Mouse (Mus musculus): Measurements from ENCODE around the gene Dpm3.

Dpm3 gene

DNA sequence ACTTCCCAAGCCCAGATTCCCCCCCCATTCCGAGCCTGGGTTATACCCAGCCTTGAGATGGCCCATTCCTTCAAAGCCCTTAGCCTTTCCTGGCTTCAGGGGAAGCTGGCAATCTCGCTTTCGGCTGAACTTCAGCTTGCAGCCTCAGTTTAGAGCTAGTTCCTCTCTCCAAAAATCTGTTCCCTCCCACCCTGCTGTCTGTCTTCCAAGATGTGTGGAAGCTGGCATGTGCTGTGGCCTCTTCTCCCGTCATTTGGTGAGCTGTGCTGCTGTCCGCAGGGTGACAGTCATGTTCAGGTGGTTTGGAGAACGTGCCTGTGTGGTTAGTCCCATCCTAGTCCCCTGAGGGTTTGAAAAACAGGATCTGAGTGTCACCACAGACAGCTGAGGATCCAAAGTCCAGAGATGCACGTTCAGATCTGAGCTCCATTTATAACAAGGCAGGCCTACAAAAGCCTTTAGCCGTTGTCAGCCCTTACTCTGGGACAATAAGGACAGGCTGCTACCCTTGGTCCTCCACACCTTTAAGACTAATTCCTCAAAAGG, 36.6 kb downstream of the Dpm3 start:
- DNase-seq (ENCODE audit: low spot score): no peak

DNA sequence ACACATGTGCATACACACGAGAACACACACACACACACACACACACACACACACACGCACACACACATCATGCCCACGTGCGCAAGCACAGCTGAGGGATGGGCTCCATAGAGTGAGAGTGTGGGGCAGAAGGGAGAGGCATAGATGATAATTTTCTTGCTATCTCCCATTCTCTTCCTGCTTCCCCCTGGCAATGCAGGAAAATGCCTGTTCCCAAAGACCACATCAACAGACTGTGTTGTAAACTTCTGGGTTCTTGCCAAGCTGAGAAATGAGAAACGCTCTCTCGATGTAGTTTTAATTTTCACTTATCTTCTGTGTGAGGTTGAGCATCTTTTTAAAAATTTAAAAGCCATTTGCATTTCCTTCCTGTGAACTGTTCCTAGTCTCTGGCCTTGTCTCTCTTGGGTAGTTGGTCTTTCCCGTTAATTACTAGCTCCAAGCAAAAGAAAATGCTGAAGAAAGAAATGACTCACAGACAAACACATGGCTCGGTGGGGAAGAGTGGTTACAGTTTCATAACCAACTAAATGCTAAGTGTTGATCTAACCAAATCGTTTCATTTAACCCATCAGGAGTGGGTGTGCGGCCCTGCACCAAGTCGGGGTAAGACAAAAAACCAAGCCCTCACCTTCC, 37.7 kb downstream of the Dpm3 start:
- no peak for DNase-seq (ENCODE audit: low spot score)

DNA sequence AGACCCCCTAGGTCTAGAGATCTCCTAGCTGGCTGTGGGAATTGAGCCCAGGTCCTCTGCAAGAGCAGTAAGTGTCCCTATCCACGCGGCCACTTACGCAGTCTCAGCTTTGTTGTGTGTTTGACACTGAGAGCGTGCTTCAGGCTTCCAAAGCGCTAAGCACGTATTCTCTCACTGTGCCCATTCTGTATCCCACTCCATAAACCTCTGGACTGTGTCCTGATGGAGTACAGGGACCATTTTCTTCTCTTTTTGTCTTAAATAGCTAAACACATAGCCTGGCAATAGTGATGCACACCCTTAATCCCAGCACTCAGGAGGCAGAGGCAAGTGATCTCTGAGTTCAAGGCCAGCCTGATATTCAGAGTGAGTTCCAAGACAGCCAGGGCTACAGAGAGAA, 39.8 kb downstream of the Dpm3 start:
- DNase-seq (ENCODE audit: low spot score): no peak

DNA sequence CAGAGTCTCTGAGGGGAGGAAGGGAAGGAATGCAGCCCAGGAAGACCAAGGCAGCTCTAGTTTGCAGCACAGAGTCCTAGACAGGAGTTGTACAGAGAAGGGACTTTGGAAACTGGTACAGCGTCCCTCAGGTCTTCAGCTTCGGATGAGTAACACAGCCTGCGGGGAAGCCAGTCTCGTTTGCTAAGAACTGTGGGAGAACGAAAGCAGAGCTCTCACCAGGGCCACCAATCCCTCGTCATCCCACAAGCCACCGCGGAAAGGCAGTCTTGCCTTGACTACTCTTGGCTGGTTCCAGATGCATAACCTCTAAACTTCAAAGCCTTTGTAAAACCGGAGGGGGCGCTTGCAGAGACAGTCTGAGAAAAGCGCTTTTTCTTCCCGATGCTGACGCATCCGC, 40.3 kb downstream of the Dpm3 start:
- no peak for DNase-seq (ENCODE audit: low spot score)

DNA sequence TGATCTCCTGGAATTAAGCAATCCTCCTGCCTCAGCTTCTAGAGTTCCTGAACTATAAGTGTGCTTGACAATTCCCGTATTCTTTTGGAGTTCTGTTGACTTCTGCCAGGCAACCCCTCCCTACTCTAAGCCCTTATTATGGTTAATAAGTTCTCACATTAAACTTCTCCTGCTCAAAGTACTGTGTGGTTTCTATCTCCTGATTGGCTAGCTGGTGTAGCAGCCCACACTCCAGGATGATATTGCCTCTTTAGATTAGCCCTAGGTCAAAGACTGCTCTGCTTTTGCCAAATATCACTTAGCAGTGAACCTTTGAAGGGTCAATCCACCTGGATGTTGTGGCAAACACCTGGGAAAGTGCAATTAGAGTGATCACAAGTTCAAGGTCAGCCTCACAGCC, 40.9 kb downstream of the Dpm3 start:
- DNase-seq (ENCODE audit: low spot score): no peak

DNA sequence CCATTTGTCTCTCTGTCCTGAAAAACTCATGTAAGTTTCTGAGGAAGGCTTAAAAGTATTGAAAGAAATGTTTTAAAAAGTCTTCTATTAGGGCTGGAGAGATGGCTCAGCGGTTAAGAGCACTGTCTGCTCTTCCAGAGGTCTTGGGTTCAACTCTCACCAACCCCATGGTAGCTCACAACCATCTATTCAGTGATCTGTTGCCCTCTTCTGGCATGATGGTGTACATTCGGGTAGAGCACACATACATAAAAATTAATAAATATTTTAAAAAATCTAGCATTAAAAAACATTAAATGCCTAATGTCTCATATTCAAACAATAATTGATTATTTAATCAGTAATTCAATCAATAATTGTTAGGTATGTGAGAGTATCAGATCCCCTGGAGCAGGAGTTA, 41.4 kb downstream of the Dpm3 start:
- no peak for DNase-seq (ENCODE audit: low spot score)

DNA sequence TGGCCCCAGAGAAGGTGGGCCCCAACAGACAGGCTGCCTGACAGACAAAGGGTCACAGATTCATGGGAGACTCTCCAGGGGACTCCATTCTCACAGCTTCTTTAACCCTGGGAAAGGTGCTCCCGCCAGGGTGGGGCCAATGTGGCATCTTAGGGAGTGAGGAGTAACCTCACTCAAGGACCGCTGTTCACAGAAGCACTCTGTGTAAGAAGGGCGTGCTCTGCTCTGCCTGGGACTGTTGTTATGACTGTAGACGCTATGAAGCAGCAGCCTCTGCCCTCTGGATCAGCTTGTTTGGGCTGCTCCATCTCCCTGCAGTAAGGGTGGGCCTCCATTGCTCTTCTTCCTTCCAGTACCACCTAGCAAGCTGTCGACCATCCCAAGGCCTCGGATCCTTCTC, 45.3 kb downstream of the Dpm3 start:
- no peak for DNase-seq (ENCODE audit: low spot score)

DNA sequence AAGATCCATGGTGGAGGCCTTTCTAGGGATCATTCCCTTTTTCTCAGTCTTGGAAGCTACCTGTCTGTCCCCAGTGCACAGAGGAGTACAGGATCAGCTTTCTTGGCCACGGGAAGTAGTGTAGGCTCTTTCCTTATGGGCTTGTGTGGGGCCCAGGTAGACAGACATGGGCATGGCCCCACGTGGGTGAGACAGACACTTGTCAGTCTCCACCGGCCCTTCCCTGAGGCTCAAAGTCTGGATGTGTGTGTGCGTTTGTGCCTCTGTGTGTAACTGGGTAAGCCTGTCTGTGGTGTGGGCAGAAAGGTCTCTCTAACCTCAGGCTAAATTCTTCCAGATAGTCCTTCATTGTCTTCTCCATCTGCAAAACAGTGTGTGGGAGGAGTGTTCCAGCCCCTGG, 45.9 kb downstream of the Dpm3 start:
- no peak for DNase-seq (ENCODE audit: low spot score)

DNA sequence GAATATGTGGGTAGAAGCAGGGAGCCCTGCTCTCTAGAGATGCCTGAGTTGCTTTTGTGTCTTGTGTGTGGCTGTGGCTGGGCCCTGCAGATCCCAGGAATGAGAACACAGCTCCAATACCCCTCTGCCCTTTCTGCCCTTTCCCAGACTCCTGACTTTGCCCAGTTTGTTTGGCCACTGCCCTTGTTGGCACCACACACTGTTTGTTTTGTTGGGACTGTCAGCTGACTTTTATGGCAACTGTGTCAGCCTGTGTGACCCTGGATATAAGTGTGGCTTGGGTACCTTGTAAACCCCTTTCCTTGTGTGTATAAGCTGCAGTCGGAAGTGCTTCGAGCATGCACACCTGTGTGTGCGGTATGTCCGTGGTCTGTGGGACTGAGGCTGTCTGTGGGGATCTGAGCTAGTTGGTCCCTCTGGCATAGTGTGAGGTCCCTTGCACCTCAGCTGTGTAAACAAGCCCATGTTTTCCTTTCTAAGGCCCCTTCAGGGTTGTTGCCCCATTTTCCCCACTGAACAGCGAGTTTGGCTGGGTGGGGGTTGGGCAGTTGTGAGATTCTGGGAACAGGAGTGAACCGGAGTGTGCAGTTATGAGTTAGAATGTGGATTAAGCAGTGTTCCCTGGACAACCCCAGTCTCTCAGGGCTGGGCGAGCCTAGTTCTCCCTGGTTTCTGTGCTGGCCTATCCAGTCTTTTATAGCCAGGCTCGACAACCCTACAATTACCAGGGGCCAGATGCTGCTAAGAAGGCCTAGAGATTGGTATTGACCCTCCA, 46.6 kb downstream of the Dpm3 start:
- DNase-seq (ENCODE audit: low spot score): no peak

DNA sequence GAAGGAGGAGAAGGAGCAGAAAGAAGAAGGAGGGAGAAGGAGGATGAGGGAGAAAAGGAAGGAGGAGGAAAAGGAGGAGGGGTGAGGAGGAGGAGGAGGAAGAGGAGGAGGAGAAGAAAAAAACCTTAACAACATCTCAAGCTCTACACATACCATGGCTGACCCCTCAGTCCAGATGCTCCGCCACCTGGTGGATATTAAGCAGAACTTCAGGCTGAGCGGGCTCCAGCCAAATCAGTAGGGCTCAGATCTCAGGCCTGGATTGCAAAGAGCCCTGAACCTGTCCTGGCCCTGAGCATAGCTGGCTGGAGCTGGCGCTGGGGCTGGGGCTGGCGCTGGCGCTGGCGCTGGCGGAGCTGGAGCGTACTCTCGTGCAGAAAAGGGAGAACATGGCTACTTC, 48.9 kb downstream of the Dpm3 start:
- no peak for DNase-seq (ENCODE audit: low spot score)

DNA sequence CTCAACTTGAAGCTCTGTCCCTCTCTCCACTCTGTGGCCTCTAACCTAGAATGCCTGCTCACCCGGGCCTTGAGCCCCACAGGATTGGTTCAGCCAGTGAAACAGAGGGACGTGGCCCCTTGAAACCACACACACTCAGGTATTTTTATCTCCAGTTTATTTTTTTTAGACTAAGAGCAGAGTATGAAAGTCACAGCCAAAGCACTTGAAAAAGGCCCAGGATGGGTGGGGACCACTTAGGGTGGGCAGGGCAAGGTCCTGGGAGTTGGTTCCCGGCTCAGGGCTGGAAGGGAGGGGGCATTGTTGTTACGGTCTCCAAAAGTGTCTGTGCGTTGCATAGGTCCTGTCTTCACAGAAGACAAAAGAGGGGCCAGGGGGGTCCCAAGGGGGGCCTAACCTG, 55.2 kb downstream of the Dpm3 start:
- no peak for DNase-seq (ENCODE audit: low spot score)

DNA sequence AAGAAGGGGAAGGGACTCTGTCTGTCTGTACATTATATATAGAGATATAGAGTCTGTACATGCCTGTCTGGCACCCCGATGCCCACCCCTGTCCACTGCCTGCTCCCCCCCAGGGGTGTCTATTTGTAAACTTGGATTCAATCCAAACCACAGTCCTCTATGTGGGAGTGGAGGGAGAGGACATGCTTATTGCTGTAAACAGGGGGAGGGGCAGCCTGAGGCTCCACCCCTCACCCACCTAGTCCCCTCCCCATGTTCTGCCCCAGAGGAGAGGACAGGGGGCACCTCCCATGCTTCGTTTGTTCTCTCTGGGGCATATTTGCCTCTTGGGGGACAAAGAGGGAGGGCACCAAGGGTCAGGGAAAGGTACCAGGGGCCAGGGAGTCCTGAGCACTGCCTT, 55.6 kb downstream of the Dpm3 start:
- DNase-seq (ENCODE audit: low spot score): no peak

DNA sequence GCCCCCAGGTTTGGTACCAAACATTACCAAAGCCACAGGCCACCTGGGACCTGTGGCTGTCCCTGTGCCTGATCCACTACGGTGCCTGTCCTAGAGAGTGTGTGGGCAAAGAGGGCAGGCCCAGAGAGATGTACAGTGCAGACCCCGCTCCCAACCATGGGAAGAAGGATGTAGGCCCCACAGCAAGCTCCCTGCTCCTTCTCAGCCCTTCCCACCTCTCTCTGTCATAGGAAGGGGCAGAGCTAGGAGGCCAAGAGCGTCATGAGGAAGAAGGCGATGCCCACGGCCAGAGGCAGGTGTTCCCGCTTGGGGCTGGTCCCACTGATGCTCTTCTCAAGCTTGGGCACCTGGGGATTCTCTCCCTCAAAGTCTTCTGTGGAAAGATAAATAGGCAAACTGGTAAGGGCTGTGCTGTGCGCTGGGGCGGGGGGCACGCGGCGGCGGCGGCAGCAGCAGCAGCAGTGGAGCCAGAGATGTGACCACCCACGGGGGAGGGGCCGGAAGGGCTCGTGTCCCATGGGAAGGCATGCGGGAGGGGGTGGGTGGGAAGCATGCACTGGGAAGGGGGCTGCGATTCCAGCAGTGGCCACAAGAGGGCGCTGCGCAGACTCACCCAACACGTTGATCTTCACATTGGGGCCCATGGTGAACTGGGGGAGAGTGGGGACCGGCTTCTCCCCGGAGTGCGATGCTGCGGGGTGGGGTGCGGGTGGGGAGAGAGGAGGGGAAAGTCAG, 56.2 kb downstream of the Dpm3 start:
- DNase-seq (ENCODE audit: low spot score): no peak

DNA sequence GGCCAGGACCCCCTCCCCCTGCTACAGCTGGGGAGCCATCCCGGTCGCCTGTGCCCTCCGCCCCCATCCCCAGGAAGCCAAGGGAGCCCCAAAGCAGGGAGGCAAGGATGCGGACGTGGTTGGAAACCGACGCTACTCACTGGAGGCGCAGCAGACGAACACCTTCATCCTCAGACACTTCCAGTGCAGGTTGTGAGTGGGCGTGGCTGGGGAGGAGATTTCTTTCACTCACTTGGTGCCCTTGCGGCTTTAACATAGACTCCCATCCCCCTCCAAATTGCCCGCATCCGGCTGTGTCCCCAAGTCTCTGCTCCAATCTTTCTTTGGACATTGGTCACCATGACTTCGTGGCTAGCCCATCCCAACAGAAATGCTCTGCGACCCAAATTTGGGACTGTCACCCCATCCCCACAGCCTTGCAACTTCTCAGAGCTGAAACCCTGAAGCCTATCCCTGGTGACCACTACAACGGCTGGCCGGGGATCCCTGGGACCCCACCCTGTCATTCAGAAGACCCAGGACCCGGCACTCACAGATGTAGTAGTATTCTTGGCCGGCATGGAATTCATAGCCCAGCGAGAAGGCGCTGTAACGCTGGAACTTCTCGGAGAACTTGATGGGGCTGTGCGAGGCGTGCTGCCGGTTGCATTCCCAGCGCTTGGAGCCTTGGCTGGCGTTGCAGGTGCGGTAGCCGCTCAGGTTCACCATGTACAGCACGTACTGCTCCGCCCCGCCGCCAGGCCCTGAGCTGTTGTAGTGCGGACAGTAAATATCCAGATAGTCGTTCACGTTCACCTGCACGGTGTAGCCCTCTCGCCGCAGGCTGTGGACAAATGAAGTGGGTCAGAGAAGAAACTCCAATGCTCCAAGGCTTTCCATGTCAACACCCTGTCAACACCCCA, 57.0 kb downstream of the Dpm3 start:
- no peak for DNase-seq (ENCODE audit: low spot score)
